Mouse (Mus musculus): Measurements from ENCODE around the gene Gm8113.
"Not testable (repeated sequence)": the region's sequence is repeated elsewhere in the genome, so short reads cannot be mapped to it uniquely, and the experiment has no call there.

DNA sequence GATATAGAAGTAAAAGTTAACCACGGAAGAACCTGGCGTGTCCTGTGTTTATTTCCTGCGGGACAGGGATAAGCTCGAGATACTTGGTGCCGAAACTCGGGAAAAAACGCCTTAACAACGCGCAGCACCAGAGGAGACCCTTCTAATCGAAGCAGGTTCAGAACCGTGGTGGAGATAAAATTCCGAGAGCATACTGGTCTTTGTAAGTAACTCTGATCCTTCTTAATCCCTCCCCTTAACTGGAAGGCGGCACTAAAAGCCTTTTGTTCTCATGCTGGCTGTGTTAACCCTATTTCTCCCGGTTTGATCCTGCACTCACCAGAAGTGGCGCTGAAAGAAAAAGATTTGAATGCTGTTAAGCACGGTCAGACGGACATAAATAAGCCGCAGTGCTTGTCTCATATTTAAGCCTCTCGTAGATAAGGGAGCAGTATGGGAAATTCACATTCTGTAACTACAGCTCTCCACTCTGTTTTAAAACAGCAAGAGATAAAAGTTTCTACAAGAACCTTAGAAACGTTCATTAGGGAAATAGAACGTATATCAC is 287 bp downstream of the Gm8113 start:
- TF ChIP-seq CTCF (IDR thresholded peaks at IDR 0.05; ENCODE audit: low read depth, low read length); GATA1 (IDR thresholded peaks at IDR 0.05; ENCODE audit: borderline replicate concordance, low read length); TAL1 (conservative IDR thresholded peaks at IDR 0.05; ENCODE audit: low read depth, low read length); GATA2 (IDR thresholded peaks at IDR 0.05; ENCODE audit: borderline replicate concordance, low read depth, low read length); POLR2AphosphoS5 (IDR thresholded peaks at IDR 0.05; ENCODE audit: insufficient replicate concordance, low read depth, low read length): not testable (repeated sequence)
